Mouse (Mus musculus) forebrain, embryonic 10.5 days (tissue): ENCODE data around the gene Vps13d. TPM values are rescaled to one million over a fixed set of nuclear protein-coding genes. Genes with fewer than 3 reads are reported as not detected.

ENCODE experiments used
- DNase-seq: peaks from one replicate; pipeline ENCODE4 v3.0.0-alpha.2; 2017; ENCODE audit warnings: low spot score; ENCODE audit errors: extremely low spot score
- H3K27ac ChIP-seq: fragments of 300-500 bp; sonication (generic); 2 replicates; pipeline ENCODE4 v1.5.1; 2016; ENCODE audit warnings: mild to moderate bottlenecking
- H3K27me3 ChIP-seq: fragments of 300-500 bp; sonication (generic); 2 replicates; pipeline ENCODE4 v1.6.1; 2016; ENCODE audit warnings: mild to moderate bottlenecking; ENCODE audit not compliant: poor library complexity, severe bottlenecking
- H3K36me3 ChIP-seq: fragments of 300-500 bp; sonication (generic); replicated peaks from 2 replicates; pipeline ENCODE4 v1.6.1; 2016; ENCODE audit warnings: mild to moderate bottlenecking, moderate library complexity
- H3K4me1 ChIP-seq: fragments of 300-500 bp; sonication (generic); 2 replicates; pipeline ENCODE4 v1.6.1; 2016
- H3K4me3 ChIP-seq: fragments of 300-500 bp; sonication (generic); 2 replicates; pipeline ENCODE4 v1.5.1; 2016; ENCODE audit warnings: mild to moderate bottlenecking, moderate library complexity
- H3K9me3 ChIP-seq: fragments of 300-500 bp; sonication (generic); 2 replicates; pipeline ENCODE4 v1.6.1; 2016; ENCODE audit warnings: mild to moderate bottlenecking, moderate library complexity
- WGBS: fragments of 180-500 bp; shearing (Covaris S2); methylation state at CpG from one replicate; pipeline ENCODE4 v1.1.7; 2016; 5-methylcytosine and 5-hydroxymethylcytosine counted together
- polyA plus RNA-seq: library from polyadenylated mRNA; unstranded; fragments of >200 nt; fragmentation: Nextera tagmentation; extraction: Ambion mirVana; gene quantifications from 2 replicates; pipeline ENCODE4 v1.2.1, GENCODE M21; 2016

Gene Vps13d
- polyA plus RNA-seq, 1 experiment from 2014 or later: 5.8 TPM

DNA sequence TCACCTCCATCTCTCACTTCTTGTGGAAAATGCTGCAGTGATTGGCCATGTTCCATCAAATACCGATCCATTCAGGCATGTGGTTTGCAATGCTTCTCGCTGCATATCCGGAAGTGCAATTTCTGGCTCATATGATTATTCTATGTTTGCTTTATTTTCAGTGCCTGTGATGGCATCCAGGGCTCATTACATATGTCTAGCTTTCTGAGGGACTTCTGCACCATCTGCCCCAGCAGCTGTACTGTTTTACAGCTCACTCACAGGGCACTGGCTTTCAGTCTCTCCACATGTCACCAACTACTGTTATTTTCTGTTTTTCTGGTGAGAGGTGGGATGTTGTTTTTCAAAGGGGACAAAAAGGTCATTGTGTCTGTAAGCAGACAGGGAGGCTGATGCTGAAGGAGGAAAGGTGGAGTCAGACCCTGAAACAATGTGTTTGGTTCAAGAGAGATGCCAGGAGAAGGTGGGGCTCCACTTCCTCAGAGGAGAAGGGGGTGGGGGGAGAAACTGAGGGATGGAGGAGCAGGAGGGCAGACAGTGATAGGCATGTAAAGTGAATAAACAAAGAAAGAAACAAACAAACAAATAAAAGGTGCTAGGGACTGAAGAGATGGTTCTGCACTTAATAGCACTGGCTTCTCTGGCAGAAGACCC is 13.0 kb upstream of the Vps13d start:
- no peaks in the 10 kb centered on the region for H3K27me3 ChIP-seq
- H3K9me3 ChIP-seq: no peaks in the 10 kb centered on the region
- H3K27ac ChIP-seq: no peak overlapping the region
- no peak for DNase-seq
- 90% methylated on average over 3 of the region's 3 CpGs for WGBS
- no peak overlapping the region for H3K4me3 ChIP-seq
- H3K4me1 ChIP-seq: peaks cover 7% of the 10 kb centered on the region; the same call in 1 of the 2 replicates
- H3K36me3 ChIP-seq: no peaks in the 10 kb centered on the region

DNA sequence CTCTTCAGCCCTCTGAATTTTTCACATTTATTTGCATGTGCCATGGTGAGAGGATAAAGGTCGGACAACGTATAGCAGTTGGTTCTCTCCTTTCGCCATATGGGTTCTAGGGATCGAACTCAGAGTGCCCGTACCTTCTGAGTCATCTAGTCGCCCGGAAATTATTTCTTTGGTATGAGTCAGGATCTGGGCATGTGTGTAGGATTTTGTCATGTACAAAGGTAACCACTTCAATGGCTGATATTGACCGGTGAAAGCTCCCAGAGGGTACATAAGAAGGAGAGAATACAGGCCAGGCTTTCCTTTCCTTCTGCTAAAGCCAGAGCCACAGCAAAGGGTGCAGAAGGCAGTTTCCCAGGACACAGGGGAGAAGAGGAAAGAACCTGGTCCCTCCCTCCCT is 10.0 kb upstream of the Vps13d start:
- 91% methylated on average over 8 of the region's 8 CpGs for WGBS
- peaks cover 4% of the 10 kb centered on the region; the same call in 1 of the 2 replicates for H3K4me1 ChIP-seq
- H3K36me3 ChIP-seq: no peaks in the 10 kb centered on the region
- no peaks in the 10 kb centered on the region for H3K27me3 ChIP-seq
- H3K4me3 ChIP-seq: no peak overlapping the region
- no peak for DNase-seq
- H3K9me3 ChIP-seq: no peaks in the 10 kb centered on the region
- no peak overlapping the region for H3K27ac ChIP-seq

DNA sequence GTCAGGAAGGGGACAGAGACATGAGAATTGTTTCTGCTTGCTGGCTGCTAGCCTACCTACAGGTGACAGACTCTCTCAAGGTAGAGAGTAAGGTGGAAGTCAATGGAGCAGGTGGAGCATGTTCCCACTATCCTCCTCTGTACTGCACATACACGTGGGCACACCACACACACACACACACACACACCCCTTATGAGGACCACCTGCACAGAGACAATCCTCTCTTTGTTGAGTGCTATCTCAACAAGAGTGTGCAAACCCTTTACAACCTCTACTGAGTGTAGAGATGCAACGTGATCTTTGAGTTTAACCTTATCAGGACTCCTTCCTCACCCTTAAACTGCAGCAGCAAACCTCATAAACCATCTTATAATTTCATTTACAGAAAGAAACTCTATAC is 8.5 kb upstream of the Vps13d start:
- H3K9me3 ChIP-seq: no peaks in the 10 kb centered on the region
- WGBS: 81% methylated on average over 2 of the region's 2 CpGs
- no peaks in the 10 kb centered on the region for H3K4me1 ChIP-seq
- H3K27ac ChIP-seq: no peak overlapping the region
- H3K27me3 ChIP-seq: no peaks in the 10 kb centered on the region
- DNase-seq: no peak
- no peak overlapping the region for H3K4me3 ChIP-seq
- H3K36me3 ChIP-seq: no peaks in the 10 kb centered on the region

DNA sequence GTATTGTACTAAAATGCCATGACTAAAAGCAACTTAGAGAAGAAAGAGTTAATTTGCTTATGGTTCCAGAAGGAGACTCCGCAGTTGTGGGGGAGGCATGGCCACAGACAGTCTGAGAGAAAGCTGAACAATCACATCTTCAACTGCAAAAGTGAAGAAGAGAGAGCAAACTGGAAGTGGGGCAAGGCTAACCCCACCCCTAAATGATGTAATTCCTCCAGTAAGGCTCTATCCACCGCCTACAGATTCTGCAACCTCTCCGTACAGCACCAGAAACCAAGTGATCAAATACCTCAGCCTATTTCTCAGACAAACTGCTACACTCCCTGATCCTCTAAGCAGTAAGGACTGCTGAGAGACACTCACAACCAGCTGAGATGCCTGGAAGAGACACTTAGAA is 6.6 kb upstream of the Vps13d start:
- 90% methylated on average over 3 of the region's 3 CpGs for WGBS
- no peak overlapping the region for H3K4me3 ChIP-seq
- H3K36me3 ChIP-seq: no peaks in the 10 kb centered on the region
- no peak for DNase-seq
- no peaks in the 10 kb centered on the region for H3K4me1 ChIP-seq
- no peak overlapping the region for H3K27ac ChIP-seq
- no peaks in the 10 kb centered on the region for H3K9me3 ChIP-seq
- H3K27me3 ChIP-seq: no peaks in the 10 kb centered on the region

DNA sequence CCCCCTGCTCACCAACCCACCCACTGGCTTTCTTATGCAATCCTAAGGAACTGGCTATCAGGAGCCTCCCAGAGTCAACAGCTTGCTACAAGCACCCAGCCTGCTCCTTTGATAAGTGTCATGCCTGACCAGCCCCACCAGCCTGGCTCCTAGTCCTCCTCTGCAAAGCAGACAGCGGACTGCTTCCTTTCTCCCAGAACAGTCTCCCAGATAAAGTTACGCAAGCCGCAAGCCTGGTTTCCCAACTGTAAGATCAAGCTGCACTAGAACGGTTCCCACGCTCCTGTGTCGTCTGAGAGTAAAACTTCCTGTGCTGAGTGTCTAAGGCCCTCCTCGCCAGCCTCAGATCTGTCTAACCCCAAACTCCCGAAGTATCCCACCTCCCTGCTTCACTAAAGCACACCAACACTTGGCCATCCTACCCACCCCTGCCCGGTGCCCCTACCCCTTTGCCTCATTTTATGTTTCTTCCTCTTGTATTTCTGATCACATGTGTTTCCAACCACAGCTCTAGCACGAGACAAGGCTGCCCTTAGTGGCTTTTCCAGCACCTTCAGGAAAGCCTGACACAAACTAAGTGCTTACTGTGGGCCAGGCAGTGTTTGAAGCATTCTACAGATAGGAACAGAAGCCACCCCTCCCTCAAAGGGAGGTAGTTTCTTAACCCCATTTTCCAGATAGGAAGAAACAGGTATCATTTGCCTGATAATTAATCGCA is 5.3 kb upstream of the Vps13d start:
- WGBS: 64% methylated on average over 11 of the region's 11 CpGs
- Histone ChIP-seq H3K9me3 (no peaks in the 10 kb centered on the region), H3K27ac (0 out of 2 replicates have a peak overlapping the region, but pooled peaks have one; percentile 8), H3K27me3 (no peaks in the 10 kb centered on the region), H3K4me1 (0 out of 2 replicates have a peak, but pooled peaks cover 2% of the 10 kb centered on the region), H3K4me3 (no peak overlapping the region), H3K36me3 (no peaks in the 10 kb centered on the region)
- no peak for DNase-seq

DNA sequence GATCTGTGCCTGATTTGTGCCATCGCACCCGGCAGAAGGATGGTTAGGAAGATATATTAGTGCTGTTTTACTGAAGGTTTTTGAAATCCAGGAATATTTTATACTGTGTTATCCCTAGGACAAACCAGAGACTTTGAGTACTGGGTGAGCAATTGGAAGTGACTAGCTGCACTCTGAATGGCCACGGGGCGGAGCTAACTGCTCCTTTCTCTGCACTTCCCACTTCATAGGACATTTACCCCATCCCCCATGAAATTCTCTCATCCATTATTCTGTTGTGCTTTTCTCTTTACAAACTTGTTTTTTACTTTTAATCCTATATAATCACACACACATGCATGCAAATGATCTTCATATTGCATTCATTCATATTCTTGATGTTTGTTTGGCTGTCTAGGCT is 1.8 kb upstream of the Vps13d start:
- H3K9me3 ChIP-seq: no peaks in the 10 kb centered on the region
- H3K4me3 ChIP-seq: no peak overlapping the region
- peaks cover 16% of the 10 kb centered on the region for H3K4me1 ChIP-seq
- WGBS: 88% methylated on average over 4 of the region's 4 CpGs
- H3K36me3 ChIP-seq: no peaks in the 10 kb centered on the region
- no peak overlapping the region for H3K27ac ChIP-seq
- H3K27me3 ChIP-seq: no peaks in the 10 kb centered on the region
- DNase-seq: no peak

DNA sequence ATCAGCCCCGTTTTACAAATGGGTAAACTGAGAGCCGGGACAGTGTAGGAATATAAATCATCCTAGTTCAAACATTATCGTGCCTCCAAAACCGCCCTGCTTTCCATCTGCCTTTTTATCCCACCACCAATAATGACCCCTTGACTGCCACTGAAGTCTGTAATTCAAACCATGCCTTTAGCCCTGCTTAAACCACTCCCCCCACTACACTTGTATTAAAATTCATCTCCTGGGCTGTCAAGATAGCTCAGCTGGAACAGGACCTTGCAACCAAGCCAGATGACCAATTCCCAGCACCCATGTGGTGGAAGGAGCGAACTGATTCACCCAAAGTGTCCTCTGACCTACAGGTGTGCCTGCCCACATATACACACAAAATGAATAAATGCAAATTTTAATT is 367 bp upstream of the Vps13d start:
- Histone ChIP-seq H3K36me3 (0 out of 2 replicates have a peak, but pooled peaks cover 2% of the 10 kb centered on the region), H3K27me3 (no peaks in the 10 kb centered on the region), H3K4me3 (peak overlapping the region; percentile 87), H3K27ac (no peak overlapping the region), H3K4me1 (peaks cover 16% of the 10 kb centered on the region), H3K9me3 (no peaks in the 10 kb centered on the region)
- 25% methylated on average over 5 of the region's 5 CpGs for WGBS
- no peak for DNase-seq

DNA sequence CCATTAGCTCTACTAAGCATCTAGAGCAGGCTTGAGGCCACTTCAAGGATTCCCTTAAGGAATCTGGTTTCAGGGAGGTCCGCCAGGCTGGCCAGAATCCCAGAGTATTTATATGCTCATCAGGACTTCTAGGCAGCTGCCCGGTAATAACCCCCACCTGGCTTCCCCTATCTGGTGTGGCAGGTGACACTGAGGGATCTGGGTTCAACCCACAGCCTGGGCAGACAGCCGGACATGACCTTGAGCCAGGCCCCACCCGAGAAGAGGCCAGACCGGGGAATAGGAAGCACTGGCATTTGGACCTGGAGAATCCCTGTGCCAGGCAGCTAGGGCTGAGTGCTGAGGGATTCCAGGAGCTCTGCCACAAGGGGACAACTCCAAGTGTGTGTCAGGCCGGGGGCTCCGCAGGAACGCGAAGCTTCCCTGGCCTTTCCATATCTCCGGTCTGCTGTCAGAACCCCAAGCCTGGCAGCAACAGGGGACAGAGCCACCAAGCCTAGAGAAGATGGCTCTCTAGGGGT is 754 bp downstream of the Vps13d start:
- Histone ChIP-seq H3K27me3 (no peaks in the 10 kb centered on the region), H3K4me1 (peaks cover 16% of the 10 kb centered on the region), H3K27ac (peak overlapping the region; percentile 89), H3K9me3 (no peaks in the 10 kb centered on the region), H3K4me3 (peak overlapping the region; percentile 87), H3K36me3 (peaks cover 11% of the 10 kb centered on the region)
- DNase-seq: peak; percentile 33
- 2% methylated on average over 10 of the region's 10 CpGs for WGBS

DNA sequence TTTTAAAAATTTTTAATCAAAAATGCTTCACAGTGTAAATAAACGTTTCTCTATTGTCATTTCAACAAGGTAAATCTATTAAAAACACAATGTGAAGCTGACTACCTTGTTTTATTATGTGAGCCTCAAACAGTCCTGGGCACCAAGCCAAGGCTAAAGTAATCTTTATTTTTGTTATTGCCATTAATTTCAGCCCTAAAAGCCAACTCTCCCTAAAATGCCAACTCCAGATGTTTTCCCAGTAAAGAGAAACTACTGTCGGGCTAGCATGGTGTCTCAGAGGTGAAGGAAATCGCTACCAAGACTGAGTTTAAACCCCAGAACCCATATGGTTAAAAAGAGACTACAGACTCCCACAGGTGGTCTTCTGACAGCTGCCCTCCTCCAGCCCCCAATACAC is 1.4 kb downstream of the Vps13d start:
- 71% methylated on average over 3 of the region's 3 CpGs for WGBS

DNA sequence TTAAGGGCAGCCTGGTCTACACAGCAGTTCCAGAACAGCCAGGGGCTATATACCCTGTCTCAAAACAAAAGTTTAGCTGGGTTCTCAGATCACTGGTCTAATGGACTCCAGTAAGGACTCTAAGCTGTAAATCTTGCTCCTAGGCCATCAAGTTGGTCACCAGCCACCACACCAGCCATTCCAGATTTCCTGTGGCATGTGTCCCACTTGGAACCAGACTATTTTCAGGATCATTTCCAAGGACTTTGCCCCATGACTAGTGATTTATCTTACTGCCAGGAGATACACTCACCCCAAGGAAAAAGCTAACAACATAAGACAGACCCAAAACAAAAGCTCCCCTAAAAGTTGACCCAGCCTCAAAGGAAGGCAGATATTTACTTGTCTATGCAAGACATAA is 2.1 kb downstream of the Vps13d start:
- Histone ChIP-seq H3K27me3 (no peaks in the 10 kb centered on the region), H3K9me3 (no peaks in the 10 kb centered on the region), H3K27ac (no peak overlapping the region), H3K36me3 (peaks cover 18% of the 10 kb centered on the region), H3K4me3 (no peak overlapping the region), H3K4me1 (peaks cover 16% of the 10 kb centered on the region)
- no peak for DNase-seq

More for the DNA sequence above, 1.4 kb downstream of the Vps13d start:
- Histone ChIP-seq H3K27me3 (no peaks in the 10 kb centered on the region), H3K4me3 (peak overlapping the region; percentile 87), H3K27ac (no peak overlapping the region), H3K9me3 (no peaks in the 10 kb centered on the region), H3K36me3 (peaks cover 16% of the 10 kb centered on the region), H3K4me1 (peaks cover 16% of the 10 kb centered on the region)
- no peak for DNase-seq

DNA sequence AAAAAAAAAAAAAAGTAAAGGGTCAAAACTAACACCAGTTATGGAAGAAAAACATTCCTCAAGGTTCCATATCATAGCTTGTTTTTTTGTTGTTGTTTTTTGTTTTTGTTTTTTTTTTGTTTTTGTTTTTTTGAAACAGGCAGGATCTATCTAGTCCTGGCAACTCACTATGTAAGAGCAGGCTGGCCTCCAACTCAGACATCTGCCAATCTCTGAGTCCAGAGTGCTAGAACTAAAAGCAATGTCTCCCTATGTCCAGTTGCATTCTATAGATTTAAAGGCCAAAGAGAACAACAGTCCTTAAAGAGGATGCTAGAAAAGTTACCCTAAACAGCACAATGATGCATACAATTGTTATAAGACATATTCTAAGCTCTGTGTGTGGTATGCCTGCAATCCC is 6.2 kb downstream of the Vps13d start:
- Histone ChIP-seq H3K9me3 (no peaks in the 10 kb centered on the region), H3K27me3 (no peaks in the 10 kb centered on the region), H3K4me3 (no peak overlapping the region), H3K4me1 (peaks cover 3% of the 10 kb centered on the region), H3K36me3 (peaks cover 51% of the 10 kb centered on the region), H3K27ac (no peak overlapping the region)
- DNase-seq: no peak

DNA sequence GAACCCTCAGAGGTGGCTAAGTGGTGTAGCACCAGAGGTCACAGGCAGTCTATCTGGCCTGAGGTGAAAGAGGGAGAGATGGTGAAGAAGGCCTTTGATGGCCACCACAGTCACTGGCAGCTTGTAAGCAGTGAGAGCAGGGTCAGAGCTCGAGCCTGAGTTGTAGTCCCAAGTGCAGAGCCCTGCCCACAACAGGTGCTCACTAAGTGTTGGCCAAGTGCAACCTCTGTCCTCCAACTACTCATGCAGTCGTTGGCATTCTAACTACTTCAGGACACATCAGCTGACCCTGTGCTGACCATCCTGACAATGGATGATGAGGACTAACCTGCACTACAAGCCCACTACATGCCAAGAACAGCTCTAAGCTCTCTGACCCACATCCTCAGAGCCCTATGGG is 7.2 kb downstream of the Vps13d start:
- Histone ChIP-seq H3K4me3 (no peak overlapping the region), H3K36me3 (peaks cover 51% of the 10 kb centered on the region), H3K27me3 (no peaks in the 10 kb centered on the region), H3K9me3 (no peaks in the 10 kb centered on the region), H3K4me1 (no peaks in the 10 kb centered on the region), H3K27ac (no peak overlapping the region)
- no peak for DNase-seq
- 79% methylated on average over 2 of the region's 2 CpGs for WGBS

DNA sequence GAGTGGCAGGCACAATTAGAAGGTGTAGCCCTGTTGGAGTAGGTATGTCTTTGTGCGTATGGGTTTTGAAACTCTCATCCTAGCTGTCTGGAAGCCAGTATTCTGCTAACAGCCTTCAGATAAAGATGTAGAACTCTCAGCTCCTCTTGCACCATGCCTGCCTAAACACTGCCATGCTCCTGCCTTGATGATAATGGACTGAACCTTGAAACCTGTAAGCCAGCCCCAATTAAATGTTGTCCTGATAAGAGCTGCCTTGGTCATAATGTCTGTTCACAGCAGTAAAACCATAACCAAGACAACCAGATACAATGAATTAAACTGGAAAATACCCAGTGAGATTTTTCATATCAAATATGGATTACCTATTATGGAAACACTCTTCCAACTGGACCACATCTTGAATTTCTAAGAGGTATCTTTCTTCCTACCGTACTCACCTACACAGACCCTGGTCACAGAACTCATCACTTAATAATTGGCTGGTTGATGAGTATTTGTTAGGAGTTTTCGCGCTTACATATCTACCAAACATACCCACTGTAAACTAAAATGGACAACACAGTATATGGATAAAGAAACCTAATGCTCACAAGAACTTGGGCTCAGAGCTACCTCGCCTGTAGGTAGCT is 15.8 kb downstream of the Vps13d start:
- DNase-seq: no peak
- Histone ChIP-seq H3K4me1 (no peaks in the 10 kb centered on the region), H3K9me3 (no peaks in the 10 kb centered on the region; the same call in 1 of the 2 replicates), H3K4me3 (no peak overlapping the region), H3K27me3 (no peaks in the 10 kb centered on the region), H3K36me3 (peaks cover 41% of the 10 kb centered on the region), H3K27ac (no peak overlapping the region)
- WGBS: 96% methylated on average over 5 of the region's 5 CpGs
